Mouse (Mus musculus) spleen, adult 18-20 months (tissue): ENCODE results near the gene Eva1c.

Source experiments
- DNase-seq, 2 experiments: peaks; one replicate each; pipeline ENCODE4 v3.0.0; 2022; ENCODE audit warnings: mixed read lengths in 2 of 2

The Eva1c gene

GRCm38 (mm10) chr16:90827498-90827897 is 979 bp downstream of the Eva1c start:
- DNase-seq = no peak

- no peak for DNase-seq
Observed at GRCm38 (mm10) chr16:90829136-90829535, 2.6 kb downstream of the Eva1c start.

GRCm38 (mm10) chr16:90829894-90830685 is 3.6 kb downstream of the Eva1c start:
- peak; percentile 43 to 51 for DNase-seq

GRCm38 (mm10) chr16:90830686-90831439 is 4.3 kb downstream of the Eva1c start:
- DNase-seq = peak; percentile 11 to 32

GRCm38 (mm10) chr16:90831676-90832075 is 5.2 kb downstream of the Eva1c start:
- DNase-seq = no peak

GRCm38 (mm10) chr16:90832495-90832894 is 6.0 kb downstream of the Eva1c start:
- no peak for DNase-seq

GRCm38 (mm10) chr16:90833041-90833791 is 6.7 kb downstream of the Eva1c start:
- no peak for DNase-seq

- no peak for DNase-seq
Observed at GRCm38 (mm10) chr16:90837431-90837830, 10.9 kb downstream of the Eva1c start.

- no peak for DNase-seq
Observed at GRCm38 (mm10) chr16:90842164-90842563, 15.6 kb downstream of the Eva1c start.

GRCm38 (mm10) chr16:90845038-90845437 is 18.5 kb downstream of the Eva1c start:
- DNase-seq = no peak

- DNase-seq = no peak
Observed at GRCm38 (mm10) chr16:90845591-90845990, 19.1 kb downstream of the Eva1c start.

- no peak for DNase-seq
Observed at GRCm38 (mm10) chr16:90848697-90849096, 22.2 kb downstream of the Eva1c start.

GRCm38 (mm10) chr16:90849262-90849661 is 22.7 kb downstream of the Eva1c start:
- no peak for DNase-seq

- no peak for DNase-seq
Observed at GRCm38 (mm10) chr16:90850881-90851280, 24.4 kb downstream of the Eva1c start.

- DNase-seq = no peak
Observed at GRCm38 (mm10) chr16:90851621-90852334, 25.3 kb downstream of the Eva1c start.

- no peak for DNase-seq
Observed at GRCm38 (mm10) chr16:90856552-90857200, 30.2 kb downstream of the Eva1c start.

GRCm38 (mm10) chr16:90858206-90858605 is 31.7 kb downstream of the Eva1c start:
- no peak for DNase-seq

GRCm38 (mm10) chr16:90863036-90863435 is 36.5 kb downstream of the Eva1c start:
- DNase-seq = no peak

- DNase-seq = no peak
Observed at GRCm38 (mm10) chr16:90863468-90864046, 37.0 kb downstream of the Eva1c start.

GRCm38 (mm10) chr16:90864693-90865092 is 38.2 kb downstream of the Eva1c start:
- DNase-seq = no peak

- DNase-seq = no peak
Observed at GRCm38 (mm10) chr16:90865652-90866051, 39.1 kb downstream of the Eva1c start.

GRCm38 (mm10) chr16:90868129-90868528 is 41.6 kb downstream of the Eva1c start:
- DNase-seq = no peak
